Mouse (Mus musculus) adrenal gland, adult 8-10 months (tissue): ENCODE measurements around the gene Hk2. TPM values are rescaled to one million over a fixed set of nuclear protein-coding genes. Genes with fewer than 3 reads are reported as not detected.
A peak's percentile ranks its signal among the peaks of the same experiment; 100 is the strongest.

Experiments
- DNase-seq: peaks from one replicate; pipeline ENCODE4 v3.0.0; 2022
- total RNA-seq, 4 experiments: library from RNA; stranded (reverse); gene quantifications; 2 replicates each; pipeline ENCODE4 v1.2.4; 2022

Hk2 gene
- total RNA-seq, 4 experiments from 2014 or later: 16.3 to 73.4 (median 57.0) TPM

- no peak for DNase-seq
Observed at GRCm38 (mm10) chr6:82769704-82770103, 4.5 kb downstream of the Hk2 start.

GRCm38 (mm10) chr6:82767734-82768586 is 6.3 kb downstream of the Hk2 start:
- DNase-seq: no peak

GRCm38 (mm10) chr6:82766636-82767035 is 7.6 kb downstream of the Hk2 start:
- no peak for DNase-seq

- DNase-seq: no peak
Observed at GRCm38 (mm10) chr6:82765261-82765660, 9.0 kb downstream of the Hk2 start.

GRCm38 (mm10) chr6:82763871-82764503 is 10.3 kb downstream of the Hk2 start:
- peak; percentile 13 for DNase-seq

- no peak for DNase-seq
Observed at GRCm38 (mm10) chr6:82762728-82763127, 11.5 kb downstream of the Hk2 start.

- no peak for DNase-seq
Observed at GRCm38 (mm10) chr6:82760749-82761357, 13.4 kb downstream of the Hk2 start.

- DNase-seq: no peak
Observed at GRCm38 (mm10) chr6:82759241-82759640, 15.0 kb downstream of the Hk2 start.

GRCm38 (mm10) chr6:82756799-82757210 is 17.4 kb downstream of the Hk2 start:
- no peak for DNase-seq

- peak; percentile 70 for DNase-seq
Observed at GRCm38 (mm10) chr6:82756216-82756615, 18.0 kb downstream of the Hk2 start.

GRCm38 (mm10) chr6:82755338-82755737 is 18.9 kb downstream of the Hk2 start:
- DNase-seq: no peak

- no peak for DNase-seq
Observed at GRCm38 (mm10) chr6:82754769-82755168, 19.5 kb downstream of the Hk2 start.

GRCm38 (mm10) chr6:82753638-82754361 is 20.5 kb downstream of the Hk2 start:
- DNase-seq: no peak

- no peak for DNase-seq
Observed at GRCm38 (mm10) chr6:82753061-82753460, 21.2 kb downstream of the Hk2 start.

- DNase-seq: no peak
Observed at GRCm38 (mm10) chr6:82751791-82752190, 22.5 kb downstream of the Hk2 start.

GRCm38 (mm10) chr6:82751031-82751430 is 23.2 kb downstream of the Hk2 start:
- DNase-seq: peak; percentile 80

- DNase-seq: no peak
Observed at GRCm38 (mm10) chr6:82750063-82750462, 24.2 kb downstream of the Hk2 start.

GRCm38 (mm10) chr6:82748106-82748672 is 26.1 kb downstream of the Hk2 start:
- DNase-seq: peak; percentile 45

- no peak for DNase-seq
Observed at GRCm38 (mm10) chr6:82747085-82747484, 27.2 kb downstream of the Hk2 start.

- no peak for DNase-seq
Observed at GRCm38 (mm10) chr6:82744553-82744952, 29.7 kb downstream of the Hk2 start.

GRCm38 (mm10) chr6:82741518-82741880 is 32.8 kb downstream of the Hk2 start:
- no peak for DNase-seq

GRCm38 (mm10) chr6:82740868-82741517 is 33.3 kb downstream of the Hk2 start:
- DNase-seq: peak; percentile 80
